Mouse (Mus musculus): ENCODE measurements around the gene Aff4. TPM values are rescaled to one million over a fixed set of nuclear protein-coding genes. Genes with fewer than 3 reads are reported as not detected.
A peak's percentile ranks its signal among the peaks of the same experiment; 100 is the strongest.

Gene Aff4
- polyA plus RNA-seq, 1 experiment from 2014 or later = 40.4 TPM

DNA sequence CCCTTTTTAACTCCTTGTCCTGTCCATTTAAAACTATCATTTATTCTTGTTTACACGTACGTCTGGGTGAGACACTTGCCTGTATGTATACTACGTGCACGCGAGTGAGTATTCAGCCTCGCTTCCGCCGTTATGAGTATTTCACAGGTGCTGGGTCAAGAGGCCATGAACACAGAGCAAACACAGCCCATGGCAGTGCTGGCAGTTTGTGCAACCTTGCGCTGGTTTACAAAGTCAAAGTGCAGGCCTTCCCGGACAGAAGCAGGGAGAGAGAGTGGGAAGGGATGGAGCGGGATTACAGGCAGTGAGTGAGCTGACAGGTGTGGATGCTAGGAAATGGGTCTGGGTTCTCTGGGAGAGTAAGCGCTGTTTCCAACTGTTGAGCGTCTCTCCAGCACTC, 95.5 kb downstream of the Aff4 start:
- H3K4me2 ChIP-seq (ENCODE audit: low read length) = no peak overlapping the region
- no peaks in the 10 kb centered on the region for H3K9me3 ChIP-seq (ENCODE audit: control insufficient read depth, low read length)
- no peak overlapping the region for H3K27ac ChIP-seq (ENCODE audit: low read depth, low read length)
- H3K27me3 ChIP-seq (replicated peaks; ENCODE audit: control insufficient read depth, insufficient read depth, low read length) = no peaks in the 10 kb centered on the region
- H3K4me3 ChIP-seq (ENCODE audit: low read length) = no peak overlapping the region
- no peak overlapping the region for H3K9ac ChIP-seq (ENCODE audit: low read depth, low read length)
- H3K4me1 ChIP-seq (ENCODE audit: control insufficient read depth, insufficient read depth, low read depth, low read length) = no peaks in the 10 kb centered on the region
- WGBS = 93% methylated on average over 13 of the region's 13 CpGs
- ATAC-seq = no peak
- no peaks in the 10 kb centered on the region for H3K36me3 ChIP-seq (ENCODE audit: control insufficient read depth, insufficient read depth, low read length)

DNA sequence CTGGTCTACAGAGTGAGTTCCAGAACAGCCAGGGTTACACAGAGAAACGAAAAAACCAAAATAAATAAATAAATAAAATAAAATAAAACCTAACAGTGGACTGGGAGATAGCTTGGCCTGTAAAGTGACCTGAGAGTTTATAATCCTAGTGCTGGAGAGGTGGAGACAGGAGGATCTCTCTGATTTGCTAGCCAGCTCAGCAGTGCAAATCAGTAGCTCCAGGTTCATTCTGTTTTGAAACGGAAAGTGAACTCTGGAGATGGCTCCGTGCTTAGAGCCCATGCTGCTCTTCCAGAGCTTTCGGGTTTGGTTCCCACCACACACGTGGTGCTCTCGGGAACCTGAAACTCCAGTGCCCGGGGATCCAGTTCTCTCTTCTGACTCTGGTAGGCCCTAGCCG, 97.4 kb downstream of the Aff4 start:
- no peak overlapping the region for H3K4me3 ChIP-seq (ENCODE audit: low read length)
- no peaks in the 10 kb centered on the region for H3K4me1 ChIP-seq (ENCODE audit: control insufficient read depth, insufficient read depth, low read depth, low read length)
- no peaks in the 10 kb centered on the region for H3K36me3 ChIP-seq (ENCODE audit: control insufficient read depth, insufficient read depth, low read length)
- H3K9me3 ChIP-seq (ENCODE audit: control insufficient read depth, low read length) = no peaks in the 10 kb centered on the region
- ATAC-seq = no peak
- H3K27ac ChIP-seq (ENCODE audit: low read depth, low read length) = no peak overlapping the region
- H3K4me2 ChIP-seq (ENCODE audit: low read length) = no peak overlapping the region
- no peak overlapping the region for H3K9ac ChIP-seq (ENCODE audit: low read depth, low read length)
- WGBS = 85% methylated on average over 8 of the region's 8 CpGs
- no peaks in the 10 kb centered on the region for H3K27me3 ChIP-seq (replicated peaks; ENCODE audit: control insufficient read depth, insufficient read depth, low read length)

DNA sequence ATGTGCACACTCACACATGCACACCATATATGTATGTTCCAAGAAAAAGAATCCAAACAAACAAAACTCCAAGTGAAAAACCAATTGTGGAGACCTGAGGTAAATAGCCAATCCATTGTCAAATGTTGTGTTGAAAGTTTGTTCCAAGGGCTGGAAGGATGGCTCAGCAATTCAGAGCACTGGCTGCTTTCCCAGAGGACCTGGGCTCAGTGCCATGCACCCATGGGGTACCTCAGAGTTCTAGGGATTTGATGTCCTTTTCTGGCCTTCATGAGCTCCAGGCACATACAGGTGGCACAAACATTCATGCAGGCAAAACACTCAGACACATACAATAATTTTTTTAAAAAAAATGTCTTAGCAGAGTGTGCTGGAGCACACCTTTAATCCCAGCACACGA, 97.9 kb downstream of the Aff4 start:
- no peaks in the 10 kb centered on the region for H3K4me1 ChIP-seq (ENCODE audit: control insufficient read depth, insufficient read depth, low read depth, low read length)
- no peak overlapping the region for H3K27ac ChIP-seq (ENCODE audit: low read depth, low read length)
- no peaks in the 10 kb centered on the region for H3K9me3 ChIP-seq (ENCODE audit: control insufficient read depth, low read length)
- H3K4me3 ChIP-seq (ENCODE audit: low read length) = no peak overlapping the region
- no peak for ATAC-seq
- 57% methylated on average over 1 of the region's 1 CpGs for WGBS
- H3K9ac ChIP-seq (ENCODE audit: low read depth, low read length) = no peak overlapping the region
- no peaks in the 10 kb centered on the region for H3K36me3 ChIP-seq (ENCODE audit: control insufficient read depth, insufficient read depth, low read length)
- no peak overlapping the region for H3K4me2 ChIP-seq (ENCODE audit: low read length)
- H3K27me3 ChIP-seq (replicated peaks; ENCODE audit: control insufficient read depth, insufficient read depth, low read length) = no peaks in the 10 kb centered on the region

DNA sequence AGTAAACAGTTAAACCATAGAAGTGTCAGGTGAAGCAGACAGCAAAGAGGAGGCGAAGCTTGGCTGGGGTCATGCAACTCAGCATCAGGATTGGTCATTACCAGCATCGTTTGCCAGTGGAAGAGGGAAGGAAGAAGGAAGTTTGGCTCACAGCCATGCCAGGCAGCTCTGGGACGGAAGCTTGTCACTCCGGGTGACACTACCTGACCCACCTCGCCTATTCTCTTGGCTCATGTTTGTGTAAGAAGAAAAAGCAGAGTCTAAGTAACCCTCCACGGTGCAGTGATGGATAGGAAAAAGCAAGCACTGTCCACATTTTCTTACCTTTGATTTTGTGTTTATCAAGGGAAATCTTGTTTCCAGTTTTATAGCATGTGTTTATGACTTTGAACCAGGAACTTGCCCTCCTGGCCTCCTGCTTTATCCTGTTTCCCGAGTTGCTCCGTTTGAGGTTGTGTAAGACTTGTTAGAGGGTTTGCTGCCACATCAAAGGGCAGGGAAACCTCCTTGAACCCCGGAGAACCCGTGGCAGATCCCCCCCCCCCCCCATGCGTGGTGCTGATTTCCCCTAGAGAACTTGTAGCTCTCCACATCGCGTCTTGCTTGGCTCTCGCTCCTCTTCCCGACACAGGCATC, 99.6 kb downstream of the Aff4 start:
- Histone ChIP-seq H3K4me2 (ENCODE audit: low read length) (no peak overlapping the region), H3K9me3 (ENCODE audit: control insufficient read depth, low read length) (no peaks in the 10 kb centered on the region), H3K27me3 (replicated peaks; ENCODE audit: control insufficient read depth, insufficient read depth, low read length) (no peaks in the 10 kb centered on the region), H3K4me3 (ENCODE audit: low read length) (no peak overlapping the region), H3K27ac (ENCODE audit: low read depth, low read length) (no peak overlapping the region), H3K9ac (ENCODE audit: low read depth, low read length) (no peak overlapping the region), H3K4me1 (ENCODE audit: control insufficient read depth, insufficient read depth, low read depth, low read length) (no peaks in the 10 kb centered on the region), H3K36me3 (ENCODE audit: control insufficient read depth, insufficient read depth, low read length) (no peaks in the 10 kb centered on the region)
- WGBS = 66% methylated on average over 15 of the region's 15 CpGs
- no peak for ATAC-seq

DNA sequence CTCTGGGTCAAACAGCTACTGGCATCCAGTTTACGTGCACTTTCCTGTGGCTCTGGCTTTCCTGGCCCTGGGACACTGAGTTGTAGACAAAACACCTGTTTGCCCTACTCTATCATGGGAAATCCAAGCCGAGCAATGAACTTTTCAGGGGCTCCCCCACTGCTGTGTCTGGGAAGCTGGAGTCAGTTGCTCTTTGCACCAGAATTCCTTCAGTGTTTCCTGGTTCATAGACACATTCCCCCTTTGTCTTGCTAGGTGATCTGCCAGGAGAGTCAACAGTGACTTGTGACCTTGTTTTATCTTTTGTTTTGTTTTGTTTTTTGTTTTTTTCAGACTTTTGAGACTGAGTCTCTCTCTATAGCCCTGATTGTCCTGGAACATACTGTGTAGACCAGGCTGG, 100.7 kb downstream of the Aff4 start:
- H3K4me2 ChIP-seq (ENCODE audit: low read length) = no peak overlapping the region
- H3K4me3 ChIP-seq (ENCODE audit: low read length) = no peak overlapping the region
- no peak overlapping the region for H3K27ac ChIP-seq (ENCODE audit: low read depth, low read length)
- no peaks in the 10 kb centered on the region for H3K4me1 ChIP-seq (ENCODE audit: control insufficient read depth, insufficient read depth, low read depth, low read length)
- no peaks in the 10 kb centered on the region for H3K9me3 ChIP-seq (ENCODE audit: control insufficient read depth, low read length)
- no peak for ATAC-seq
- no peak overlapping the region for H3K9ac ChIP-seq (ENCODE audit: low read depth, low read length)
- H3K36me3 ChIP-seq (ENCODE audit: control insufficient read depth, insufficient read depth, low read length) = no peaks in the 10 kb centered on the region
- 83% methylated on average over 2 of the region's 2 CpGs for WGBS
- H3K27me3 ChIP-seq (replicated peaks; ENCODE audit: control insufficient read depth, insufficient read depth, low read length) = peaks cover 5% of the 10 kb centered on the region

DNA sequence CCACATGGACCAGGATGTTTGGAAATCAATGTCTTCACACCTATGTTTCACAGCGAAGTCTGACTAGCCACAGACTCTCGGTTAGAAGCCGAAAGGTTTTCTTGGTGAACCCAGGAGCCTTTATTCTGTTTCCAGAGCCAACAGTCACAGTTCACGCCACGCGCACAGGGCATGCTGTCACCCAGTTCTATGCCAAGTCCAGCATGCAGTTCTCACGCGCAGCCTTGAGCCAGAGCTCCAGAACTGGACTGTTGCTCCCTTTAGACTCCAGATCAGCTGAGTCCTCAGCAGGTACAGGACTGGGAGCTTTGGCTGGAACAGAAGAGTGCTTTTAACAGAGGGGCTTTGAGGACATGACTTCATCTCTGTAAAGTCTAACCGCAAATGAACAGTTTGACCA, 101.8 kb downstream of the Aff4 start:
- H3K9ac ChIP-seq (ENCODE audit: low read depth, low read length) = no peak overlapping the region
- H3K4me2 ChIP-seq (ENCODE audit: low read length) = no peak overlapping the region
- H3K27me3 ChIP-seq (replicated peaks; ENCODE audit: control insufficient read depth, insufficient read depth, low read length) = peaks cover 9% of the 10 kb centered on the region
- peaks cover 5% of the 10 kb centered on the region for H3K4me1 ChIP-seq (ENCODE audit: control insufficient read depth, insufficient read depth, low read depth, low read length)
- H3K27ac ChIP-seq (ENCODE audit: low read depth, low read length) = no peak overlapping the region
- no peak for ATAC-seq
- no peak overlapping the region for H3K4me3 ChIP-seq (ENCODE audit: low read length)
- H3K9me3 ChIP-seq (ENCODE audit: control insufficient read depth, low read length) = no peaks in the 10 kb centered on the region
- no peaks in the 10 kb centered on the region for H3K36me3 ChIP-seq (ENCODE audit: control insufficient read depth, insufficient read depth, low read length)
- 93% methylated on average over 9 of the region's 9 CpGs for WGBS

- Histone ChIP-seq H3K27me3 (replicated peaks; ENCODE audit: control insufficient read depth, insufficient read depth, low read length) (peaks cover 13% of the 10 kb centered on the region), H3K4me2 (ENCODE audit: low read length) (no peak overlapping the region), H3K27ac (ENCODE audit: low read depth, low read length) (no peak overlapping the region), H3K4me1 (ENCODE audit: control insufficient read depth, insufficient read depth, low read depth, low read length) (peaks cover 5% of the 10 kb centered on the region), H3K4me3 (ENCODE audit: low read length) (no peak overlapping the region), H3K36me3 (ENCODE audit: control insufficient read depth, insufficient read depth, low read length) (no peaks in the 10 kb centered on the region), H3K9ac (ENCODE audit: low read depth, low read length) (no peak overlapping the region), H3K9me3 (ENCODE audit: control insufficient read depth, low read length) (no peaks in the 10 kb centered on the region)
- 87% methylated on average over 5 of the region's 5 CpGs for WGBS
- ATAC-seq = no peak
Measured at GRCm38 (mm10) chr11:53453031-53453430, 102.4 kb downstream of the Aff4 start.

DNA sequence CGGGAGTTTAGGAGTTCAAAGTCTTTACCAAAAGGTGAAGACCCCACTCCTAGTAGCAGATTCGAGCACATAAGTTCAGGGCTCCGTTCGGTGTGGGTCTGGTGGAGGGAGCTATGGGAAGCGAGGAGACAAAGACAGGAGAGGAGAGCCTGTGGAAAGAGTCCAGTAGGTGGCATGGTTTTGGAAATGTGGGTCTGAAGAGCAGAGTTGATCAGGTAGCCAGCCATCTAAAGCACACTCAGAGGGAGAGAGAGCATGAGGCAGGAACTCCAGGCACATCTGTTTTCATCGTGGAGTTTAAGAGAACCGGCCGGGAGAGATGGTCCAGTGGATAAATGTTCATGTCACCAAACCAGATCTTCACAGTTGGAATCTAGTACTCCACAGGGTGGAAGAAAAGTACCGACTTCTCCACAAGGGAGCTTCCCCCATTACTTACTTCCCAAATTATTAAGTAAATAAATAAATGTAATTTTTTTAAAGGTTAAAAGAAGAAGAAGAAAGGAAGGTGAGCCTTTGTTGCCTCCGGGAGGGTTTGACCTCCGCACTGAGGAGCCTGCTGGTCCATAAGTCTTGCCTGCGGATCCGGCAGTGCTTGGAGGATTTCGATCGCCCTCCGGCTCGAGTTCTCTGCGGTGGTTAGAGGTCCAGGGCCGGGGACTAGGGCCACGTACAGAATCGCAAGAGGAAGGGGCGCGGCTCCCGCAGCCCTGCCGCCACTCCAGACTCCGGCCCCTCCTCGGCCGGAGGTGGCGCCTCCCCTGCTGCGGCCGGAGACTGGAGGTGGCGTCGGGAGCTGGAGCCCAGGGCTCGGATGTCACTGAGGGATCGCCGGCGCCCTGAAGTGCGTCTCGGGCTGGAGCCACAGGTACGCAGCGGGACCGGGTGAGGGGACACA, 106.1 kb downstream of the Aff4 start, which contains the start of the genes Gm10447 and Shroom1:
TSS of gene Gm10447 (minus strand) at position 637 of the 898 bp plus-strand sequence.
TSS of gene Shroom1 (plus strand) at position 732 of the 898 bp plus-strand sequence.
- Histone ChIP-seq H3K27ac (ENCODE audit: low read depth, low read length) (no peak within 1 kb of the TSS), H3K4me1 (ENCODE audit: control insufficient read depth, insufficient read depth, low read depth, low read length) (peaks cover 5% of the 10 kb centered on the region), H3K4me2 (ENCODE audit: low read length) (peak within 1 kb of the TSS; percentile 80), H3K9ac (ENCODE audit: low read depth, low read length) (peak within 1 kb of the TSS; percentile 58), H3K36me3 (ENCODE audit: control insufficient read depth, insufficient read depth, low read length) (no peaks in the 10 kb centered on the region), H3K27me3 (replicated peaks; ENCODE audit: control insufficient read depth, insufficient read depth, low read length) (peaks cover 29% of the 10 kb centered on the region), H3K9me3 (ENCODE audit: control insufficient read depth, low read length) (no peaks in the 10 kb centered on the region), H3K4me3 (ENCODE audit: low read length) (peak within 1 kb of the TSS; percentile 45)
- WGBS = 5% methylated on average over 38 of the region's 42 CpGs
- peak; percentile 67 for ATAC-seq

DNA sequence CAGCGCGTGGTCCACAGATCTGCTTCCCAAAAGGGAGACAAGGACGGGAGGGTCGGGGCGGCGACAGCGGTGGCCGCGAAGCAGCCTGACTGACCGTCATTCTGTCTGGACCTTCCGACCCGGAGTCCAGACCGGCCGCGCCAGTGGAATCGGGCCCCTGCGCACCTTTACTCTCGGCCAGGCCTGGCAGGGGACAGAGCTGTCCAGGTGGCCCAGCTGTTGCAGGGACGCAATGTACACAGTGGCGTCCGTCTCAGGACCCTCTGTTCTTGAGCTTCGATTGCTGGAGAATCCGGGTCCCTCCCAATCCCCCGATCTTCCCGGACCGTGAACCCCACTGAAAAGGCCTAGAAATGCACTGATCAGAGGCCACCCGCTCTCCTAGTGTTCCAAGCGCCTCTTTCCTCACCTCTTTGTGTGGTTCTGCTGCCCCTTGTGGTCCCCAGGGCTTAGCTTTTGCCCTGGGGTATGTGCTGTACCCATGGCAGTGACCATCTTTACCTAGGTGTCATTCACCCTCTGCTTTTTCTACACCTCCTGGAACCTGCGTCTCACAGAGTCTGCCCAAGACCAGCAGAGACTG, 106.8 kb downstream of the Aff4 start:
- H3K27ac ChIP-seq (ENCODE audit: low read depth, low read length) = no peak overlapping the region
- no peak for ATAC-seq
- 6% methylated on average over 28 of the region's 29 CpGs for WGBS

More for the DNA sequence above, 106.8 kb downstream of the Aff4 start:
- H3K9ac ChIP-seq (ENCODE audit: low read depth, low read length) = peak overlapping the region; percentile 58
- H3K4me3 ChIP-seq (ENCODE audit: low read length) = peak overlapping the region; percentile 45
- H3K9me3 ChIP-seq (ENCODE audit: control insufficient read depth, low read length) = no peaks in the 10 kb centered on the region
- H3K27me3 ChIP-seq (replicated peaks; ENCODE audit: control insufficient read depth, insufficient read depth, low read length) = peaks cover 36% of the 10 kb centered on the region
- peak overlapping the region; percentile 80 for H3K4me2 ChIP-seq (ENCODE audit: low read length)
- H3K4me1 ChIP-seq (ENCODE audit: control insufficient read depth, insufficient read depth, low read depth, low read length) = peaks cover 5% of the 10 kb centered on the region
- no peaks in the 10 kb centered on the region for H3K36me3 ChIP-seq (ENCODE audit: control insufficient read depth, insufficient read depth, low read length)
